ENCODE assay signal across 13 mouse cellular contexts in the genomic region with DNA sequence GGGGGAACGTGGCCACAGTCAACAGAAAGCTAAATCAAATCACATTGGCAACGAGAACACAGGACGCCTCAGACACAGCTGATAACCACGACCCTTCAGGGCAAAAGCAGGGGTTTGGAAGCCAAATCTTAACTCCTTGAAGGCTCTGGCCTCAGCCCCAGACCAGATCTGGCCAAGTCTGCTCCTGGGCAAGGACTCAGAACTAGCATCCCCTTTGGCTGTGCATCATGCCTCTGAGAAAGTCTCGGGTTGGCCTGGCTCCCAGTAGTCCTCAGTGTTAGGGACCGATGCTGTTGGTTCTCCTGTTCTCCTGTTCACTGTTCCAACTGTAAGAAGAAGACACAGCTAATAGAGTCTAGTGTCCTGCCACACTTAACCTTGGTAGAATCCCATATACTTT. TPM values are rescaled to one million over a fixed set of nuclear protein-coding genes. Genes with fewer than 3 reads are reported as not detected.
A peak's percentile ranks its signal among the peaks of the same experiment; 100 is the strongest.
DNase-seq lines count a peak whose midpoint lies in the region; ATAC-seq and TF ChIP-seq lines count a peak whose summit lies in the region.
"Had no signal": no experiment of that assay in that cellular context is flagged by ENCODE, and none has a peak within 500 bp of the region (broad histone marks: within the 10 kb centered on the region; RNA-seq: fewer than 3 reads in every experiment).

No protein-coding gene starts in this region.

- no peak overlapping the region for H3K4me3 ChIP-seq in thymus, adult 2 months (ENCODE audit: control insufficient read depth, insufficient read depth, low read length)
- H3K4me3 ChIP-seq: heart, embryonic 13.5 days; limb, embryonic 13.5 days; stomach, embryonic 15.5 days had no signal

- no peaks in the 10 kb centered on the region for H3K27me3 ChIP-seq in thymus, adult 2 months (ENCODE audit: control insufficient read depth, insufficient read depth, low read length)
- H3K27me3 ChIP-seq: heart, embryonic 13.5 days; limb, embryonic 13.5 days; stomach, embryonic 15.5 days had no signal

- 79% methylated on average over 6 of the region's 6 CpGs for WGBS in thymus, adult 2 months

- H3K27ac ChIP-seq in thymus, adult 2 months (ENCODE audit: control insufficient read depth, insufficient read depth, low read length): no peak overlapping the region
- H3K27ac ChIP-seq: heart, embryonic 13.5 days; limb, embryonic 13.5 days; stomach, embryonic 15.5 days had no signal

- H3K4me1 ChIP-seq in thymus, adult 2 months (replicated peaks; ENCODE audit: control insufficient read depth, insufficient read depth, low read length): no peaks in the 10 kb centered on the region
- H3K4me1 ChIP-seq: limb, embryonic 13.5 days; stomach, embryonic 15.5 days had no signal

- no peak for DNase-seq in frontal cortex, postnatal 10 days (ENCODE audit: low spot score in 2 of 2)
- peak; percentile 41 for DNase-seq in urinary bladder, postnatal 14 days (ENCODE audit: low spot score)
- no peak for DNase-seq in urinary bladder, postnatal 25 days (ENCODE audit: low spot score)
- DNase-seq in heart, postnatal 14 days: peak; percentile 47 to 51
- DNase-seq in testis, postnatal 14 days (ENCODE audit: low spot score): peak; percentile 22
- no peak for DNase-seq in frontal cortex, postnatal 25 days (ENCODE audit: low spot score in 2 of 2)
- no peak for DNase-seq in thymus, adult 2 months
- DNase-seq: kidney, adult 18-20 months had no signal

- ATAC-seq in frontal cortex, adult (ENCODE audit: low TSS enrichment): 0 out of 2 replicates have a peak, but pooled peaks have one; percentile 31

- intact Hi-C loops in heart, postnatal 14 days (cut with DNase I): no loop called here

- TF ChIP-seq POLR2A in thymus, adult 2 months (IDR thresholded peaks at IDR 0.05; ENCODE audit: control insufficient read depth, extremely low read depth, insufficient read depth, low read length, poor library complexity): no peak

- TF ChIP-seq CTCF in thymus, adult 2 months (IDR thresholded peaks at IDR 0.05; ENCODE audit: borderline replicate concordance, control insufficient read depth, extremely low read depth, insufficient read depth, low read length, poor library complexity): no peak

- H3K36me3 ChIP-seq in thymus, adult 2 months (ENCODE audit: control insufficient read depth, insufficient read depth, low read length): no peaks in the 10 kb centered on the region
- H3K36me3 ChIP-seq: heart, embryonic 13.5 days; stomach, embryonic 15.5 days had no signal

RNA-seq across cellular contexts. Expression of gene Arhgap20, which starts 30.1 kb away (rescaled TPM):
- 10 to 100 TPM in 1 of 2 experiments, 1 to 10 TPM in 1; 9.3 to 11.2 TPM for total RNA-seq in heart, postnatal 14 days (2021)
- polyA plus RNA-seq in thymus, adult 2 months (2012; rRNA removed): 1.2 TPM in 2 replicates
- polyA plus RNA-seq: C2C12 had no signal

Comparison
In these comparisons a context has a peak if more than half of its experiments do, and no peak if none do; other contexts are left out.
1. DNase-seq: peak in urinary bladder, postnatal 14 days (single experiment), heart, postnatal 14 days (2 of 2) and testis, postnatal 14 days (single experiment); none in frontal cortex, postnatal 10 days (0 of 2), urinary bladder, postnatal 25 days (single experiment), frontal cortex, postnatal 25 days (0 of 2) and thymus, adult 2 months (single experiment).